Mouse (Mus musculus) forebrain, postnatal 0 days (tissue): ENCODE measurements around the gene Itgae. TPM values are rescaled to one million over a fixed set of nuclear protein-coding genes. Genes with fewer than 3 reads are reported as not detected.

Source experiments
- ATAC-seq: fragments of 200-750 bp; cut with Nextera tagmentation; 2 replicates; pipeline ENCODE4 v1.8.0; 2017; ENCODE audit warnings: mild to moderate bottlenecking, moderate library complexity
- DNase-seq: peaks from one replicate; pipeline ENCODE4 v3.0.0-alpha.2; 2015
- H3K27ac ChIP-seq: fragments of 300-500 bp; sonication (generic); 2 replicates; pipeline ENCODE4 v1.5.1; 2014; ENCODE audit warnings: low read depth, mild to moderate bottlenecking, antibody characterized with exemption, low read length, moderate library complexity, mixed read lengths
- H3K27me3 ChIP-seq: fragments of 300-500 bp; sonication (generic); 2 replicates; pipeline ENCODE4 v1.6.1; 2014; ENCODE audit warnings: mild to moderate bottlenecking, low read length, mixed read lengths; ENCODE audit not compliant: insufficient read depth
- H3K36me3 ChIP-seq: fragments of 300-500 bp; sonication (generic); 2 replicates; pipeline ENCODE4 v1.6.1; 2014; ENCODE audit warnings: mild to moderate bottlenecking, moderate library complexity; ENCODE audit not compliant: insufficient read depth
- H3K4me1 ChIP-seq: fragments of 300-500 bp; sonication (generic); 2 replicates; pipeline ENCODE4 v1.6.1; 2014; ENCODE audit warnings: antibody characterized with exemption; ENCODE audit not compliant: insufficient read depth
- H3K4me2 ChIP-seq: fragments of 300-500 bp; sonication (generic); 2 replicates; pipeline ENCODE4 v1.6.1; 2014; ENCODE audit warnings: low read depth, mild to moderate bottlenecking, moderate library complexity
- H3K4me3 ChIP-seq: fragments of 300-500 bp; sonication (generic); 2 replicates; pipeline ENCODE4 v1.5.1; 2014; ENCODE audit warnings: low read depth, low read length, mixed read lengths
- H3K9ac ChIP-seq: fragments of 300-500 bp; sonication (generic); 2 replicates; pipeline ENCODE4 v1.6.1; 2014; ENCODE audit warnings: mild to moderate bottlenecking
- H3K9me3 ChIP-seq: fragments of 300-500 bp; sonication (generic); 2 replicates; pipeline ENCODE4 v1.6.1; 2016; ENCODE audit warnings: low read length
- CTCF ChIP-seq: sonication (generic); IDR thresholded peaks from 2 replicates; pipeline ENCODE4 v1.5.1; 2016; ENCODE audit warnings: antibody characterized with exemption, control low read depth, low read depth
- WGBS: fragments of 180-500 bp; shearing (Covaris S2); extraction: QIAGEN DNeasy Blood & Tissue Kit; methylation state at CpG from one replicate; pipeline ENCODE4 v1.1.7; 2014; 5-methylcytosine and 5-hydroxymethylcytosine counted together
- polyA plus RNA-seq: library from polyadenylated mRNA; unstranded; fragments of >200 nt; fragmentation: Nextera tagmentation; extraction: Ambion mirVana; gene quantifications from 2 replicates; pipeline ENCODE4 v1.2.1, GENCODE M21; 2015
- total RNA-seq: library from RNA; depleted of rRNA; stranded (reverse); fragments of >200 nt; gene quantifications from 2 replicates; pipeline ENCODE4 v1.2.3, GENCODE M21; 2014

Itgae gene
- total and polyA plus RNA-seq, 2 experiments from 2014 or later: 0.21 to 0.24 TPM

- H3K27me3 ChIP-seq: no peaks in the 10 kb centered on the region
- H3K4me2 ChIP-seq: no peak overlapping the region
- no peak for ATAC-seq
- 49% methylated on average over 11 of the region's 11 CpGs for WGBS
- H3K9ac ChIP-seq: no peak overlapping the region
- no peaks in the 10 kb centered on the region for H3K4me1 ChIP-seq
- no peak overlapping the region for H3K4me3 ChIP-seq
- H3K36me3 ChIP-seq: no peaks in the 10 kb centered on the region
- H3K27ac ChIP-seq: no peak overlapping the region
- DNase-seq: no peak
- no peaks in the 10 kb centered on the region for H3K9me3 ChIP-seq
- TF ChIP-seq CTCF: no peak
Measured at GRCm38 (mm10) chr11:73146026-73146974, 55.9 kb downstream of the Itgae start.

- TF ChIP-seq CTCF: no peak
- H3K9me3 ChIP-seq: no peaks in the 10 kb centered on the region
- H3K4me2 ChIP-seq: no peak overlapping the region
- no peaks in the 10 kb centered on the region for H3K4me1 ChIP-seq
- no peaks in the 10 kb centered on the region for H3K27me3 ChIP-seq
- WGBS: 32% methylated on average over 7 of the region's 7 CpGs
- no peak overlapping the region for H3K27ac ChIP-seq
- DNase-seq: no peak
- no peak overlapping the region for H3K4me3 ChIP-seq
- ATAC-seq: no peak
- H3K9ac ChIP-seq: no peak overlapping the region
- no peaks in the 10 kb centered on the region for H3K36me3 ChIP-seq
Measured at GRCm38 (mm10) chr11:73146975-73147365, 56.6 kb downstream of the Itgae start.

- no peak for TF ChIP-seq CTCF
- Histone ChIP-seq H3K4me1 (no peaks in the 10 kb centered on the region), H3K27me3 (no peaks in the 10 kb centered on the region), H3K36me3 (no peaks in the 10 kb centered on the region), H3K9ac (no peak overlapping the region), H3K9me3 (no peaks in the 10 kb centered on the region), H3K4me3 (no peak overlapping the region), H3K4me2 (no peak overlapping the region), H3K27ac (no peak overlapping the region)
- no peak for ATAC-seq
- 67% methylated on average over 9 of the region's 9 CpGs for WGBS
- DNase-seq: no peak
Measured at GRCm38 (mm10) chr11:73148209-73148608, 57.8 kb downstream of the Itgae start.

GRCm38 (mm10) chr11:73155071-73155470 lies 64.7 kb downstream of the Itgae start:
- H3K36me3 ChIP-seq: no peaks in the 10 kb centered on the region
- no peaks in the 10 kb centered on the region for H3K4me1 ChIP-seq
- peak; percentile 37 for DNase-seq
- H3K4me3 ChIP-seq: no peak overlapping the region
- no peaks in the 10 kb centered on the region; the same call in 1 of the 2 replicates for H3K27me3 ChIP-seq
- no peak overlapping the region for H3K9ac ChIP-seq
- WGBS: 53% methylated on average over 6 of the region's 6 CpGs
- no peak for TF ChIP-seq CTCF
- no peak overlapping the region for H3K4me2 ChIP-seq
- peak; percentile 25; the same call in 1 of the 2 replicates for ATAC-seq
- H3K27ac ChIP-seq: no peak overlapping the region
- no peaks in the 10 kb centered on the region for H3K9me3 ChIP-seq

- peak within 1 kb of the TSS; percentile 35 for H3K9ac ChIP-seq
- no peaks in the 10 kb centered on the region for H3K4me1 ChIP-seq
- H3K4me2 ChIP-seq: peak within 1 kb of the TSS; percentile 73
- peak within 1 kb of the TSS; percentile 37 for H3K4me3 ChIP-seq
- no peaks in the 10 kb centered on the region for H3K36me3 ChIP-seq
- DNase-seq (no peak), ATAC-seq (peak; percentile 50; the same call in 1 of the 2 replicates)
- TF ChIP-seq CTCF: no peak
- H3K27me3 ChIP-seq: no peaks in the 10 kb centered on the region; the same call in 1 of the 2 replicates
- H3K9me3 ChIP-seq: no peaks in the 10 kb centered on the region
- H3K27ac ChIP-seq: no peak within 1 kb of the TSS
- WGBS: 4% methylated on average over 49 of the region's 49 CpGs
Measured at GRCm38 (mm10) chr11:73159957-73160810, 69.8 kb downstream of the Itgae start, which contains the start of gene P2rx5. Gene P2rx5, plus strand, starts transcription at chr11:73160421.

GRCm38 (mm10) chr11:73160811-73161200 lies 70.4 kb downstream of the Itgae start:
- peak overlapping the region; percentile 37 for H3K4me3 ChIP-seq
- H3K36me3 ChIP-seq: no peaks in the 10 kb centered on the region
- no peaks in the 10 kb centered on the region for H3K4me1 ChIP-seq
- WGBS: 27% methylated on average over 6 of the region's 6 CpGs
- DNase-seq (no peak), ATAC-seq (no peak)
- no peaks in the 10 kb centered on the region; the same call in 1 of the 2 replicates for H3K27me3 ChIP-seq
- peak overlapping the region; percentile 73 for H3K4me2 ChIP-seq
- H3K9me3 ChIP-seq: no peaks in the 10 kb centered on the region
- H3K27ac ChIP-seq: no peak overlapping the region
- H3K9ac ChIP-seq: no peak overlapping the region
- no peak for TF ChIP-seq CTCF

- H3K9ac ChIP-seq: no peak overlapping the region
- H3K4me2 ChIP-seq: no peak overlapping the region
- no peak overlapping the region for H3K4me3 ChIP-seq
- WGBS: 83% methylated on average over 4 of the region's 4 CpGs
- H3K27me3 ChIP-seq: no peaks in the 10 kb centered on the region; the same call in 1 of the 2 replicates
- TF ChIP-seq CTCF: no peak
- H3K4me1 ChIP-seq: no peaks in the 10 kb centered on the region
- DNase-seq: no peak
- no peak overlapping the region for H3K27ac ChIP-seq
- H3K9me3 ChIP-seq: no peaks in the 10 kb centered on the region
- ATAC-seq: no peak
- H3K36me3 ChIP-seq: no peaks in the 10 kb centered on the region
Measured at GRCm38 (mm10) chr11:73161616-73162015, 71.2 kb downstream of the Itgae start.
